Mouse (Mus musculus): ENCODE data around the gene Zfp865. TPM values are rescaled to one million over a fixed set of nuclear protein-coding genes. Genes with fewer than 3 reads are reported as not detected.

Zfp865 gene
- polyA plus RNA-seq, 1 experiment = 37.3 TPM

- under 1% methylated on average over 48 of the region's 48 CpGs for WGBS
- H3K27me3 ChIP-seq (ENCODE audit: control insufficient read depth, insufficient read depth, low read length) = no peaks in the 10 kb centered on the region
- TF ChIP-seq CTCF (IDR thresholded peaks at IDR 0.05; ENCODE audit: extremely low read depth, insufficient read length, insufficient replicate concordance, low read depth, low read length) = no peak
- peak; percentile 77 for TF ChIP-seq POLR2A (IDR thresholded peaks at IDR 0.05; ENCODE audit: low read depth, low read length)
These were observed 18.0 kb downstream of the Zfp865 start, which contains the start of gene Zfp784 for GRCm38 (mm10) chr7:5038109-5038732. Gene Zfp784 (minus strand): TSS chr7:5038446.

GRCm38 (mm10) chr7:5038940-5039339 lies 18.8 kb downstream of the Zfp865 start:
- no peak overlapping the region; the same call in 1 of the 2 replicates for H3K4me3 ChIP-seq (ENCODE audit: low read depth, low read length)
- no peak overlapping the region; the same call in 1 of the 2 replicates for H3K27ac ChIP-seq (ENCODE audit: insufficient read depth, low read depth, low read length)
- TF ChIP-seq POLR2A (IDR thresholded peaks at IDR 0.05; ENCODE audit: low read depth, low read length) (no peak), CTCF (IDR thresholded peaks at IDR 0.05; ENCODE audit: extremely low read depth, insufficient read length, insufficient replicate concordance, low read depth, low read length) (no peak)
- 14% methylated on average over 5 of the region's 5 CpGs for WGBS
- peaks cover 6% of the 10 kb centered on the region for H3K36me3 ChIP-seq (ENCODE audit: control insufficient read depth, insufficient read depth, low read length)
- no peaks in the 10 kb centered on the region for H3K27me3 ChIP-seq (ENCODE audit: control insufficient read depth, insufficient read depth, low read length)
- peaks cover 2% of the 10 kb centered on the region; the same call in 1 of the 2 replicates for H3K4me1 ChIP-seq (ENCODE audit: control insufficient read depth, insufficient read depth, insufficient read length, low read length)

More at GRCm38 (mm10) chr7:5038109-5038732, 18.0 kb downstream of the Zfp865 start, which contains the start of gene Zfp784:
- Histone ChIP-seq H3K36me3 (ENCODE audit: control insufficient read depth, insufficient read depth, low read length) (peaks cover 6% of the 10 kb centered on the region), H3K4me3 (ENCODE audit: low read depth, low read length) (peak within 1 kb of the TSS; percentile 92), H3K4me1 (ENCODE audit: control insufficient read depth, insufficient read depth, insufficient read length, low read length) (peaks cover 2% of the 10 kb centered on the region; the same call in 1 of the 2 replicates), H3K27ac (ENCODE audit: insufficient read depth, low read depth, low read length) (peak within 1 kb of the TSS; percentile 88)

GRCm38 (mm10) chr7:5044981-5045380 lies 24.8 kb downstream of the Zfp865 start:
- WGBS = 61% methylated on average over 2 of the region's 2 CpGs
- H3K27ac ChIP-seq (ENCODE audit: insufficient read depth, low read depth, low read length) = no peak overlapping the region
- TF ChIP-seq POLR2A (IDR thresholded peaks at IDR 0.05; ENCODE audit: low read depth, low read length) (no peak), CTCF (IDR thresholded peaks at IDR 0.05; ENCODE audit: extremely low read depth, insufficient read length, insufficient replicate concordance, low read depth, low read length) (no peak)
- no peaks in the 10 kb centered on the region for H3K27me3 ChIP-seq (ENCODE audit: control insufficient read depth, insufficient read depth, low read length)
- H3K4me1 ChIP-seq (ENCODE audit: control insufficient read depth, insufficient read depth, insufficient read length, low read length) = no peaks in the 10 kb centered on the region
- H3K36me3 ChIP-seq (ENCODE audit: control insufficient read depth, insufficient read depth, low read length) = no peaks in the 10 kb centered on the region
- H3K4me3 ChIP-seq (ENCODE audit: low read depth, low read length) = no peak overlapping the region

- TF ChIP-seq POLR2A (IDR thresholded peaks at IDR 0.05; ENCODE audit: low read depth, low read length) (no peak), CTCF (IDR thresholded peaks at IDR 0.05; ENCODE audit: extremely low read depth, insufficient read length, insufficient replicate concordance, low read depth, low read length) (no peak)
- no peaks in the 10 kb centered on the region for H3K36me3 ChIP-seq (ENCODE audit: control insufficient read depth, insufficient read depth, low read length)
- H3K27me3 ChIP-seq (ENCODE audit: control insufficient read depth, insufficient read depth, low read length) = peaks cover 8% of the 10 kb centered on the region
- no peak overlapping the region for H3K4me3 ChIP-seq (ENCODE audit: low read depth, low read length)
- WGBS = 75% methylated on average over 2 of the region's 2 CpGs
- no peaks in the 10 kb centered on the region for H3K4me1 ChIP-seq (ENCODE audit: control insufficient read depth, insufficient read depth, insufficient read length, low read length)
- H3K27ac ChIP-seq (ENCODE audit: insufficient read depth, low read depth, low read length) = no peak overlapping the region
These were observed 25.9 kb downstream of the Zfp865 start for GRCm38 (mm10) chr7:5046112-5046511.

- TF ChIP-seq POLR2A (IDR thresholded peaks at IDR 0.05; ENCODE audit: low read depth, low read length) = no peak
- TF ChIP-seq CTCF (IDR thresholded peaks at IDR 0.05; ENCODE audit: extremely low read depth, insufficient read length, insufficient replicate concordance, low read depth, low read length) = no peak
- H3K36me3 ChIP-seq (ENCODE audit: control insufficient read depth, insufficient read depth, low read length) = no peaks in the 10 kb centered on the region
- WGBS = 9% methylated on average over 2 of the region's 2 CpGs
- no peaks in the 10 kb centered on the region; the same call in 1 of the 2 replicates for H3K4me1 ChIP-seq (ENCODE audit: control insufficient read depth, insufficient read depth, insufficient read length, low read length)
- H3K4me3 ChIP-seq (ENCODE audit: low read depth, low read length) = no peak overlapping the region
- no peak overlapping the region for H3K27ac ChIP-seq (ENCODE audit: insufficient read depth, low read depth, low read length)
- peaks cover 20% of the 10 kb centered on the region for H3K27me3 ChIP-seq (ENCODE audit: control insufficient read depth, insufficient read depth, low read length)
These were observed 27.1 kb downstream of the Zfp865 start for GRCm38 (mm10) chr7:5047313-5047712.

GRCm38 (mm10) chr7:5051193-5052192 lies 31.3 kb downstream of the Zfp865 start, which contains the start of gene Zfp580:
Gene Zfp580 (plus strand): TSS chr7:5051538.
- no peak within 1 kb of the TSS for H3K27ac ChIP-seq (ENCODE audit: insufficient read depth, low read depth, low read length)
- peaks cover 4% of the 10 kb centered on the region for H3K4me1 ChIP-seq (ENCODE audit: control insufficient read depth, insufficient read depth, insufficient read length, low read length)
- TF ChIP-seq CTCF (IDR thresholded peaks at IDR 0.05; ENCODE audit: extremely low read depth, insufficient read length, insufficient replicate concordance, low read depth, low read length) = no peak
- TF ChIP-seq POLR2A (IDR thresholded peaks at IDR 0.05; ENCODE audit: low read depth, low read length) = peak; percentile 27; the same call in 1 of the 2 replicates
- WGBS = 2% methylated on average over 65 of the region's 65 CpGs
- H3K4me3 ChIP-seq (ENCODE audit: low read depth, low read length) = peak within 1 kb of the TSS; percentile 82
- no peaks in the 10 kb centered on the region for H3K36me3 ChIP-seq (ENCODE audit: control insufficient read depth, insufficient read depth, low read length)
- peaks cover 57% of the 10 kb centered on the region for H3K27me3 ChIP-seq (ENCODE audit: control insufficient read depth, insufficient read depth, low read length)
